Mouse (Mus musculus): ENCODE results near the gene Frmd4a.

GRCm38 (mm10) chr2:4455097-4456025, 437.8 kb downstream of the Frmd4a start:
- TF ChIP-seq CTCF (conservative IDR thresholded peaks at IDR 0.05; ENCODE audit: low read length) (no peak), POU5F1 (IDR thresholded peaks at IDR 0.05; ENCODE audit: borderline replicate concordance, low read length) (no peak), NANOG (IDR thresholded peaks at IDR 0.05; ENCODE audit: borderline replicate concordance, low read length) (no peak)
